25 mouse cellular contexts compared by ENCODE assay signal in the genomic region with DNA sequence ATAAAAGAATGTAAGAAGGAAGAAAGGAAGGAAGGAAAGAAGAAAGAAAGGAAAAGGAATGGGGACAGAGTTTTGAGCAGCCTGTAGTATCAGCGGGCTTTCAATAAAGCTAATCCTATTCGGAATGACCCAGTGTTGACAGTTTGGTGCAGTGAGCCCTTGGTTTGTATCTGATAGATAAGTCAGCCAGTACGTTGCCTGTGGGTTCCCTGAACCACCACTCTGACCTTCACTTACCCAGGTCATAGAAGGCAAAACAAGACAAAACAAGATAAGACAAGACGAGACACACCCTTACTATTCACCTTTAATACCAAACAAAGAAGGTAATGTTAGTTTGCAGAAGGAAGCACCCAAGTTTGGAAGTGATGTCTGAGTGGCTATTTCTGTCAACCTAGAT.
"Had no signal": no experiment of that assay in that cellular context is flagged by ENCODE, and none has a peak within 500 bp of the region (broad histone marks: within the 10 kb centered on the region; RNA-seq: fewer than 3 reads in every experiment).

No protein-coding gene starts in this region.

- H3K9me3 ChIP-seq: heart, embryonic 10.5 days; heart, embryonic 12.5 days; hindbrain, embryonic 10.5 days; hindbrain, embryonic 12.5 days; intestine, embryonic 15.5 days; limb, embryonic 10.5 days; limb, embryonic 12.5 days; liver, embryonic 12.5 days had no signal

- H3K27me3 ChIP-seq: heart, embryonic 12.5 days; hindbrain, embryonic 12.5 days; intestine, embryonic 15.5 days; limb, embryonic 12.5 days; liver, embryonic 12.5 days had no signal

- DNase-seq: gastrocnemius, adult 2 months; gastrocnemius, postnatal 10 days; gastrocnemius, postnatal 25 days; heart, adult 18-20 months; heart, postnatal 10 days; heart, postnatal 36 days; kidney, adult 18-20 months; kidney, adult 8-10 months; kidney, postnatal 10 days; kidney, postnatal 25 days; kidney, postnatal 4 days; liver had no signal

- H3K4me2 ChIP-seq: heart, embryonic 12.5 days; hindbrain, embryonic 12.5 days; hindbrain, embryonic 14.5 days; intestine, embryonic 15.5 days; limb, embryonic 12.5 days; liver, embryonic 12.5 days had no signal

- H3K4me1 ChIP-seq: hindbrain, embryonic 10.5 days; hindbrain, embryonic 12.5 days; liver, embryonic 12.5 days had no signal

- H3K4me3 ChIP-seq: gastrocnemius, adult 2 months; heart, embryonic 10.5 days; heart, embryonic 12.5 days; hindbrain, embryonic 10.5 days; hindbrain, embryonic 12.5 days; intestine, embryonic 15.5 days; layer of hippocampus, adult 2 months; left cerebral cortex, adult 2 months; limb, embryonic 10.5 days; limb, embryonic 12.5 days; liver, embryonic 12.5 days had no signal

- H3K9ac ChIP-seq: heart, embryonic 12.5 days; hindbrain, embryonic 12.5 days; hindbrain, embryonic 14.5 days; intestine, embryonic 15.5 days; limb, embryonic 12.5 days; liver, embryonic 12.5 days had no signal

- H3K36me3 ChIP-seq: heart, embryonic 10.5 days; heart, embryonic 12.5 days; hindbrain, embryonic 10.5 days; hindbrain, embryonic 12.5 days; intestine, embryonic 15.5 days; limb, embryonic 10.5 days; limb, embryonic 12.5 days; liver, embryonic 12.5 days had no signal

- ATAC-seq: hindbrain, embryonic 16.5 days; inflammation-experienced regulatory T-cells, adult 6 months had no signal

- H3K27ac ChIP-seq: gastrocnemius, adult 2 months; heart, embryonic 10.5 days; hindbrain, embryonic 10.5 days; hindbrain, embryonic 12.5 days; hindbrain, embryonic 14.5 days; intestine, embryonic 15.5 days; layer of hippocampus, adult 2 months; left cerebral cortex, adult 2 months; limb, embryonic 10.5 days; limb, embryonic 12.5 days; liver, embryonic 12.5 days had no signal
